Mouse (Mus musculus): ENCODE results near the gene Ankfn1.

DNA sequence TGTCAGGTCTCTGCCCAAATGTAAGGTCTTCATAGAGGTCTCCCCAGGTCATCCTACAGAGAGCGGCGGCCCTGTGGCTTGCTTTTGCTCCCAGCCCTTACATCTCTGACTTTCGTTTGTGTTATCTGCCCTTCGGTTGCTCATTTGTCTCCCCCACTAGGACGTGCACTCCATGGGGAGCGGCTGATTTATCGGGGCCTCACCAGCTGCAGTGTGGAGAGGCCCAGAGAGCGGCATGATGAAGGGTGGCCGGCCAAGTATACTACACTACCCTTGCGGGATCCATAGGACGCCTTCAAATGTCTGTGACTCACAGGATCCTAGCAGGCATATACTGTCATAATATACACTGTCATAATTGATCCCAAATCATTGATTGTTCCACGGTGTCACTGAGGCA lies 358.8 kb downstream of the Ankfn1 start:
- TF ChIP-seq TAL1 (IDR thresholded peaks at IDR 0.05; ENCODE audit: low read length) (no peak), GATA1 (IDR thresholded peaks at IDR 0.05; ENCODE audit: low read length) (no peak)

All from erythroblast, embryonic 14.5 days (primary cell).